25 mouse cellular contexts compared by ENCODE assay signal in the genomic region with DNA sequence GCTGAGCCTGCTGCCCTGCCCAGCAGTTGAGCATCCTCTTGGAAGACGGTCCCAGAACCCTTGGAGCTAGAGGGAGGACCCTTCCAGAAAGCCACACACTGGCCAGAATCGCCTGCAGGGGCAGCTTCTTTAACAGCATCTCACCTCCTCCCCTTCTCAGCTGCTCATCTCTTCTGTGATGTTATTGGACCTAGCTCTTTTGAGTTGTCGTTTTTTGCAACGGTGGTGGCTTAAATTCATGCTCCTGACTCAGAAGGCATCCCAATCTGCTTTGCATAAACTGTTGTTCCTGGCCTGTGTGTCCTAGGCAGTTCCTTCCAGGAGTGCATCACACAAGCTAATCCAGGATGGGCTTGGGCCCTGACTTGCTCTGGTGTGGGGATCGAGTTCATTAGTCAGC. TPM values are rescaled to one million over a fixed set of nuclear protein-coding genes. Genes with fewer than 3 reads are reported as not detected.
"Had no signal": no experiment of that assay in that cellular context is flagged by ENCODE, and none has a peak within 500 bp of the region (broad histone marks: within the 10 kb centered on the region; RNA-seq: fewer than 3 reads in every experiment).

No protein-coding gene starts in this region.

- H3K4me2 ChIP-seq: midbrain, embryonic 11.5 days; midbrain, embryonic 13.5 days; neural tube, embryonic 12.5 days had no signal

- ATAC-seq: liver, postnatal 0 days; lung, postnatal 0 days; midbrain, embryonic 13.5 days; midbrain, embryonic 15.5 days had no signal

- H3K27ac ChIP-seq: lung, embryonic 15.5 days; macrophage; midbrain, embryonic 13.5 days; midbrain, embryonic 15.5 days; neural tube, embryonic 12.5 days; stomach, embryonic 15.5 days; stomach, postnatal 0 days had no signal

- H3K4me3 ChIP-seq: lung, embryonic 15.5 days; megakaryocyte, embryonic 14.5 days; midbrain, embryonic 13.5 days; midbrain, embryonic 15.5 days; neural tube, embryonic 12.5 days; stomach, embryonic 15.5 days had no signal

- H3K36me3 ChIP-seq: lung, embryonic 15.5 days; midbrain, embryonic 13.5 days; midbrain, embryonic 15.5 days; neural tube, embryonic 12.5 days; stomach, embryonic 15.5 days had no signal

- H3K9me3 ChIP-seq: lung, embryonic 15.5 days; midbrain, embryonic 13.5 days; midbrain, embryonic 15.5 days; neural tube, embryonic 12.5 days; stomach, embryonic 15.5 days had no signal

- H3K27me3 ChIP-seq: lung, embryonic 15.5 days; stomach, embryonic 15.5 days had no signal

- H3K9ac ChIP-seq: liver, postnatal 0 days; lung, embryonic 15.5 days; midbrain, embryonic 13.5 days; midbrain, embryonic 15.5 days; neural tube, embryonic 12.5 days; stomach, embryonic 15.5 days had no signal

- DNase-seq: liver, postnatal 0 days; lung, adult 2 months; lung, postnatal 14 days; lung, postnatal 36 days; right cerebral cortex, postnatal 14 days; thymus, adult 18-20 months; thymus, postnatal 14 days; thymus, postnatal 36 days had no signal

RNA-seq across cellular contexts. Expression of a gene that starts 1.6 kb away (rescaled TPM):
- total RNA-seq: megakaryocyte progenitor cell, adult 5-6 weeks had no signal

RNA-seq across cellular contexts. Expression of a gene that starts 52.5 kb away (rescaled TPM):
- total RNA-seq: megakaryocyte progenitor cell, adult 5-6 weeks; midbrain, postnatal 0 days; monocyte, adult 5-6 weeks; neutrophil, adult 5-6 weeks had no signal
- polyA plus RNA-seq: liver, postnatal 0 days; lung, embryonic 15.5 days; lung, postnatal 0 days; macrophage; midbrain, embryonic 11.5 days; midbrain, embryonic 13.5 days; midbrain, embryonic 15.5 days; midbrain, postnatal 0 days; neural tube, embryonic 12.5 days; neural tube, embryonic 14.5 days; spleen, adult 2 months; stomach, embryonic 15.5 days; stomach, postnatal 0 days; thymus, postnatal 0 days had no signal
